Mouse (Mus musculus): ENCODE measurements around the gene Atp5d. TPM values are rescaled to one million over a fixed set of nuclear protein-coding genes. Genes with fewer than 3 reads are reported as not detected.

Atp5d gene
- total RNA-seq, 2 experiments from 2014 or later: 593 to 1,133 TPM

- peak in 1 of 2 experiments; percentile 25 for DNase-seq (ENCODE audit: low spot score in 2 of 2)
These were observed 13.8 kb downstream of the Atp5d start for GRCm38 (mm10) chr10:80152071-80152872.

GRCm38 (mm10) chr10:80152873-80153260 is 14.4 kb downstream of the Atp5d start:
- peak in 1 of 2 experiments; percentile 62 for DNase-seq (ENCODE audit: low spot score in 2 of 2)

GRCm38 (mm10) chr10:80153713-80154112 is 15.3 kb downstream of the Atp5d start:
- DNase-seq (ENCODE audit: low spot score in 2 of 2): peak in 1 of 2 experiments; percentile 27

- no peak for DNase-seq (ENCODE audit: low spot score in 2 of 2)
These were observed 16.0 kb downstream of the Atp5d start for GRCm38 (mm10) chr10:80154384-80154783.

GRCm38 (mm10) chr10:80155277-80155676 is 16.8 kb downstream of the Atp5d start:
- DNase-seq (ENCODE audit: low spot score in 2 of 2): no peak

GRCm38 (mm10) chr10:80156002-80156751 is 17.7 kb downstream of the Atp5d start:
- peak in 1 of 2 experiments; percentile 30 for DNase-seq (ENCODE audit: low spot score in 2 of 2)

GRCm38 (mm10) chr10:80156752-80157053 is 18.3 kb downstream of the Atp5d start:
- no peak for DNase-seq (ENCODE audit: low spot score in 2 of 2)

GRCm38 (mm10) chr10:80157141-80157929 is 18.9 kb downstream of the Atp5d start:
- peak in 1 of 2 experiments; percentile 25 for DNase-seq (ENCODE audit: low spot score in 2 of 2)

GRCm38 (mm10) chr10:80158307-80158986 is 20.0 kb downstream of the Atp5d start:
- DNase-seq (ENCODE audit: low spot score in 2 of 2): peak in 1 of 2 experiments; percentile 63

GRCm38 (mm10) chr10:80159021-80159560 is 20.7 kb downstream of the Atp5d start:
- DNase-seq (ENCODE audit: low spot score in 2 of 2): peak in 1 of 2 experiments; percentile 57

GRCm38 (mm10) chr10:80159561-80160454 is 21.4 kb downstream of the Atp5d start:
- peak; percentile 96 to 98 for DNase-seq (ENCODE audit: low spot score in 2 of 2)

GRCm38 (mm10) chr10:80160455-80161371 is 22.3 kb downstream of the Atp5d start:
- DNase-seq (ENCODE audit: low spot score in 2 of 2): peak; percentile 89 to 90

- DNase-seq (ENCODE audit: low spot score in 2 of 2): peak in 1 of 2 experiments; percentile 27
These were observed 23.2 kb downstream of the Atp5d start for GRCm38 (mm10) chr10:80161522-80162242.

- DNase-seq (ENCODE audit: low spot score in 2 of 2): no peak
These were observed 23.8 kb downstream of the Atp5d start for GRCm38 (mm10) chr10:80162243-80162608.

GRCm38 (mm10) chr10:80162716-80163299 is 24.4 kb downstream of the Atp5d start:
- DNase-seq (ENCODE audit: low spot score in 2 of 2): peak in 1 of 2 experiments; percentile 4

- DNase-seq (ENCODE audit: low spot score in 2 of 2): peak in 1 of 2 experiments; percentile 52
These were observed 25.3 kb downstream of the Atp5d start for GRCm38 (mm10) chr10:80163721-80164120.

Measured in adrenal gland, adult 18-20 months (tissue).